Mouse (Mus musculus) gastrocnemius, postnatal 14 days (tissue): ENCODE data around the gene Rpl3. TPM values are rescaled to one million over a fixed set of nuclear protein-coding genes. Genes with fewer than 3 reads are reported as not detected.

ENCODE experiments used
- microRNA-seq, 2 experiments: library from miRNA; unstranded; fragments of <30 nt; microRNA quantifications; one replicate each; pipeline ENCODE4 v1.2.0; 2021
- total RNA-seq, 2 experiments: library from RNA; stranded (reverse); gene quantifications; 2 replicates each; pipeline ENCODE4 v1.2.3; 2021

Rpl3 gene
- total RNA-seq, 2 experiments from 2014 or later: 129 to 167 TPM

Small RNAs within 50 kb of the gene (microRNA-seq; reads per million reads assigned to microRNA genes)
- 51.6 to 136 reads per million in 2 experiments for gene Snord43

Other genes with a start within 250 kb of the Rpl3 start
- 1 to 10 TPM; 4.7 to 7.9 TPM for gene Apobec3, start 200.2 kb downstream of the Rpl3 start, total RNA-seq
- 1 to 10 TPM; 3.7 to 4.5 TPM for gene Cbx7, start 120.7 kb downstream of the Rpl3 start, total RNA-seq
- 10 to 100 TPM; 25.2 to 38.5 TPM for gene Pdgfb, start 76.9 kb downstream of the Rpl3 start, total RNA-seq
- gene Syngr1, start 534 bp downstream of the Rpl3 start, total RNA-seq: 10 to 100 TPM; 16.6 to 20.1 TPM
- gene Tab1, start 41.3 kb upstream of the Rpl3 start, total RNA-seq: 10 to 100 TPM; 13.1 to 15.1 TPM
- gene Mgat3, start 81.9 kb upstream of the Rpl3 start, total RNA-seq: 1 to 10 TPM; 1.3 to 3.1 TPM
- 10 to 100 TPM; 20.7 TPM for gene Mief1, start 142.2 kb upstream of the Rpl3 start, total RNA-seq
- 1 to 10 TPM; 2.2 to 6.2 TPM for gene AC140267.1, start 144.0 kb upstream of the Rpl3 start, total RNA-seq
- 100 to 1,000 TPM; 101 to 102 TPM for gene Atf4, start 163.3 kb upstream of the Rpl3 start, total RNA-seq
- gene Rps19bp1, start 172.4 kb upstream of the Rpl3 start, total RNA-seq: 10 to 100 TPM; 15.8 to 17.7 TPM
- gene Cacna1i, start 195.4 kb upstream of the Rpl3 start, total RNA-seq: under 1 TPM; 0.02 to 0.07 TPM